Mouse (Mus musculus) cerebellum, adult 8-10 months (tissue): ENCODE data around the gene Sugt1.

Source experiments
- DNase-seq: peaks from one replicate; pipeline ENCODE4 v3.0.0; 2022

Sugt1 gene

GRCm38 (mm10) chr14:79608286-79608685 is 20.8 kb downstream of the Sugt1 start:
- DNase-seq: no peak

- no peak for DNase-seq
These were observed 29.8 kb downstream of the Sugt1 start for GRCm38 (mm10) chr14:79617121-79617828.

GRCm38 (mm10) chr14:79619802-79620201 is 32.3 kb downstream of the Sugt1 start:
- no peak for DNase-seq

GRCm38 (mm10) chr14:79621143-79621542 is 33.7 kb downstream of the Sugt1 start:
- no peak for DNase-seq

- no peak for DNase-seq
These were observed 44.8 kb downstream of the Sugt1 start for GRCm38 (mm10) chr14:79632330-79632729.

GRCm38 (mm10) chr14:79633196-79633595 is 45.7 kb downstream of the Sugt1 start:
- DNase-seq: no peak

- DNase-seq: no peak
These were observed 49.3 kb downstream of the Sugt1 start for GRCm38 (mm10) chr14:79636814-79637213.

- DNase-seq: no peak
These were observed 54.6 kb downstream of the Sugt1 start for GRCm38 (mm10) chr14:79642063-79642462.

GRCm38 (mm10) chr14:79645378-79645777 is 57.9 kb downstream of the Sugt1 start:
- DNase-seq: no peak

GRCm38 (mm10) chr14:79649680-79650079 is 62.2 kb downstream of the Sugt1 start:
- DNase-seq: no peak

- DNase-seq: no peak
These were observed 65.2 kb downstream of the Sugt1 start for GRCm38 (mm10) chr14:79652654-79653053.

- DNase-seq: no peak
These were observed 70.8 kb downstream of the Sugt1 start for GRCm38 (mm10) chr14:79658286-79658685.

- DNase-seq: no peak
These were observed 71.4 kb downstream of the Sugt1 start for GRCm38 (mm10) chr14:79658748-79659508.

- no peak for DNase-seq
These were observed 73.0 kb downstream of the Sugt1 start for GRCm38 (mm10) chr14:79660467-79660866.

GRCm38 (mm10) chr14:79661005-79661917 is 73.8 kb downstream of the Sugt1 start:
- peak; percentile 23 for DNase-seq

- no peak for DNase-seq
These were observed 74.5 kb downstream of the Sugt1 start, which contains the start of gene Cnmd for GRCm38 (mm10) chr14:79662001-79662400. Gene Cnmd, minus strand, starts transcription at chr14:79662170.

- no peak for DNase-seq
These were observed 83.5 kb downstream of the Sugt1 start for GRCm38 (mm10) chr14:79671008-79671407.

GRCm38 (mm10) chr14:79672567-79672966 is 85.1 kb downstream of the Sugt1 start:
- no peak for DNase-seq

GRCm38 (mm10) chr14:79673083-79674013 is 85.9 kb downstream of the Sugt1 start:
- DNase-seq: no peak

GRCm38 (mm10) chr14:79677108-79677753 is 89.7 kb downstream of the Sugt1 start:
- DNase-seq: no peak

- DNase-seq: no peak
These were observed 90.6 kb downstream of the Sugt1 start for GRCm38 (mm10) chr14:79677891-79678687.
